Mouse (Mus musculus) colon, adult 2 months (tissue): ENCODE results near the gene Ostm1. TPM values are rescaled to one million over a fixed set of nuclear protein-coding genes. Genes with fewer than 3 reads are reported as not detected.

Source experiments
- polyA plus RNA-seq: library from polyadenylated mRNA; depleted of rRNA; stranded (reverse); fragments of >200 nt; gene quantifications from 2 replicates; pipeline ENCODE4 v1.2.3, GENCODE M21; 2012; rRNA removed

The Ostm1 gene
- 15.1 and 17.4 TPM in 2 replicates for polyA plus RNA-seq

DNA sequence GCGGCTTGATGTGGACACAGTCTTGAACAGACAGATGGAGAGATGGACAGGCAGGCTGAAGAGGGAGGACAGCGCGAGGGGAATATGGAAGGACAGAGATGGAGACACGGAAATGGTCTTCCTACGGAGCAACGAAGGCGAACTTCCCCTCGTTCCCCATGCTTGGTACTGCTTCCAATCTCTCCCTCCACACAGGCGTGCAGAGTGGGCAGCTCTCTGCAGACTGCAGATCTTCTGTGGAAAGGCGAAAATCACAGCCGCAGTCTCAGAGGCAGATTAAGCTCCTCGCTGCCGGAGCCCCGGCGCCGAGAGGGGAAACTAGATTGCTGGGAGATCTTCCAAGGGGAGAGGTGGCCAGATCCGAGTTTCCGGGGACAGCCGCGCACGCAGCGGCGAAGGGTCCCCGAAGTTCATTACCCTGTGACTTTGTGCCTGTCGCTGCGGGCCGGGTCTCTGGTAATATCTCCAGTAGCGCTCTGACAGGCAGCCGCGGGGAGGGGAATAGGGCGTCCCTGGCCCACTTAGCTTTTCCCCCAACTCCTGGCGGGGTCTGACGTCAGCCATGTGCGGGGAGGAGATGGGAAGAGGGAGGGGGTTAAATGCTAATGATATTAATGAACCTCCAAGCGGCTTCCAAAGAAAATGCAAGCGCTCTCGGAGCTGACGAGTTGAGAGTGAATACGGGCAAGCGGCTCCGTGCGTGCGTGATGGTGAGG lies at the start of gene Ostm1, which contains the start of gene Nr2e1:
TSS of gene Ostm1 (plus strand) at position 666 of the 716 bp plus-strand sequence.
TSS of gene Nr2e1 (minus strand) at position 476 of the 716 bp plus-strand sequence.

Other genes with a start within 250 kb of the Ostm1 start
- gene Afg1l, start 105.3 kb upstream of the Ostm1 start, polyA plus RNA-seq, result 5.5 and 6.2 TPM in 2 replicates
- gene Snx3, start 81.8 kb upstream of the Ostm1 start, polyA plus RNA-seq, result 137 and 190 TPM in 2 replicates
- not detected in 2 replicates for gene Nr2e1, start 190 bp upstream of the Ostm1 start, polyA plus RNA-seq
- 6.5 and 8.5 TPM in 2 replicates for gene Sec63, start 177.7 kb downstream of the Ostm1 start, polyA plus RNA-seq